Comparison of ENCODE assay signal across 21 mouse cellular contexts in genomic region chr17:7855851-7856250, GRCm38 (mm10). TPM values are rescaled to one million over a fixed set of nuclear protein-coding genes. Genes with fewer than 3 reads are reported as not detected.
DNase-seq lines count a peak whose midpoint lies in the region; ATAC-seq and TF ChIP-seq lines count a peak whose summit lies in the region.
"Had no signal": no experiment of that assay in that cellular context is flagged by ENCODE, and none has a peak within 500 bp of the region (broad histone marks: within the 10 kb centered on the region; RNA-seq: fewer than 3 reads in every experiment).

No protein-coding gene starts in this region.

- peaks cover 8 to 13% of the 10 kb centered on the region in 2 experiments; a peak in 3 of 4 replicates for H3K4me1 ChIP-seq in CH12.LX (ENCODE audit: control insufficient read depth in 1 of 2, insufficient read depth in 2 of 2)
- H3K4me1 ChIP-seq in midbrain, embryonic 15.5 days: 0 out of 2 replicates have a peak, but pooled peaks cover 2% of the 10 kb centered on the region
- H3K4me1 ChIP-seq in neural tube, embryonic 15.5 days: no peaks in the 10 kb centered on the region
- no peaks in the 10 kb centered on the region for H3K4me1 ChIP-seq in hindbrain, embryonic 11.5 days (replicated peaks; ENCODE audit: control insufficient read depth, insufficient read depth, low read length)
- H3K4me1 ChIP-seq: stomach, embryonic 15.5 days had no signal

- H3K4me3 ChIP-seq in CH12.LX (replicated peaks in 1 of 3; ENCODE audit: low read depth in 2 of 3, low read length in 2 of 3, poor library complexity in 1 of 3): no peak overlapping the region
- no peak overlapping the region for H3K4me3 ChIP-seq in midbrain, embryonic 15.5 days
- no peak overlapping the region for H3K4me3 ChIP-seq in neural tube, embryonic 15.5 days (replicated peaks)
- H3K4me3 ChIP-seq in hindbrain, embryonic 11.5 days (ENCODE audit: low read depth, low read length): no peak overlapping the region
- H3K4me3 ChIP-seq: embryonic facial prominence, embryonic 13.5 days; hindbrain, embryonic 10.5 days; limb, embryonic 13.5 days; neural tube, embryonic 12.5 days; stomach, embryonic 15.5 days had no signal

- TF ChIP-seq RAD21 in CH12.LX (IDR thresholded peaks at IDR 0.05; ENCODE audit: low read depth, low read length): no peak

- WGBS in midbrain, embryonic 15.5 days: 77% methylated on average over 8 of the region's 8 CpGs
- 73% methylated on average over 8 of the region's 8 CpGs for WGBS in neural tube, embryonic 15.5 days
- WGBS in hindbrain, embryonic 11.5 days: 82% methylated on average over 8 of the region's 8 CpGs

- no peak overlapping the region for H3K4me2 ChIP-seq in CH12.LX (ENCODE audit: insufficient read depth, low read depth, poor library complexity, severe bottlenecking)
- H3K4me2 ChIP-seq in midbrain, embryonic 15.5 days: no peak overlapping the region
- H3K4me2 ChIP-seq in neural tube, embryonic 15.5 days: no peak overlapping the region
- no peak overlapping the region for H3K4me2 ChIP-seq in hindbrain, embryonic 11.5 days (replicated peaks; ENCODE audit: low read depth, low read length)
- H3K4me2 ChIP-seq: embryonic facial prominence, embryonic 13.5 days; limb, embryonic 13.5 days; midbrain, embryonic 11.5 days; neural tube, embryonic 12.5 days; stomach, embryonic 15.5 days had no signal

- H3K79me2 ChIP-seq in CH12.LX (replicated peaks; ENCODE audit: control insufficient read depth, extremely low read depth, insufficient read depth, poor library complexity, severe bottlenecking): no peaks in the 10 kb centered on the region

- no peak for TF ChIP-seq POLR2A in CH12.LX (IDR thresholded peaks at IDR 0.05; ENCODE audit: low read depth, low read length)

- peak; percentile 47; the same call in 1 of the 2 replicates for ATAC-seq in common myeloid progenitor, adult 5-6 weeks (replicated peaks; ENCODE audit: low read depth, poor library complexity, severe bottlenecking)
- ATAC-seq in midbrain, embryonic 15.5 days (replicated peaks): no peak
- no peak for ATAC-seq in neural tube, embryonic 15.5 days (ENCODE audit: low FRiP score)
- ATAC-seq in hindbrain, embryonic 11.5 days (ENCODE audit: low FRiP score): no peak
- ATAC-seq: forebrain, embryonic 14.5 days; inflammation-experienced regulatory T-cells, adult 6 months had no signal

- DNase-seq in kidney, postnatal 4 days: peak; percentile 30 to 46
- no peak for DNase-seq in kidney, adult 9 months
- DNase-seq in 3134 (ENCODE audit: extremely low read depth, insufficient read length, low spot score): peak; percentile 67
- DNase-seq in CH12.LX (ENCODE audit: extremely low read depth): peak; percentile 91
- DNase-seq in hindbrain, embryonic 11.5 days (ENCODE audit: low spot score): no peak
- DNase-seq: cerebellum, adult 2 months; gastrocnemius, postnatal 14 days; thymus, postnatal 14 days had no signal

- TF ChIP-seq CTCF in CH12.LX (conservative IDR thresholded peaks at IDR 0.05 in 1 of 2, IDR thresholded peaks at IDR 0.05 in 1 of 2; ENCODE audit: low read depth in 2 of 2, low read length in 2 of 2): no peak

- dilution Hi-C loops in CH12.LX (cut with MboI; ENCODE audit: extremely low pct_ligation_motif_present, extremely low pct_unique_long_range_greater_than_20kb, low sequenced_read_pairs): no loop called here

- no peak overlapping the region for H3K27ac ChIP-seq in CH12.LX (ENCODE audit: insufficient read depth, low read depth)
- no peak overlapping the region for H3K27ac ChIP-seq in midbrain, embryonic 15.5 days
- no peak overlapping the region for H3K27ac ChIP-seq in neural tube, embryonic 15.5 days (replicated peaks)
- H3K27ac ChIP-seq in hindbrain, embryonic 11.5 days (ENCODE audit: low read depth, low read length): no peak overlapping the region
- H3K27ac ChIP-seq: embryonic facial prominence, embryonic 13.5 days; limb, embryonic 13.5 days; neural tube, embryonic 12.5 days; stomach, embryonic 15.5 days had no signal

- in situ Hi-C loops in CH12.LX (cut with MboI; ENCODE audit: low pct_ligation_motif_present, low pct_unique_long_range_greater_than_20kb, low sequenced_read_pairs): no loop called here

- TF ChIP-seq EP300 in CH12.LX (IDR thresholded peaks at IDR 0.05; ENCODE audit: low read length): no peak

- peaks cover 13% of the 10 kb centered on the region for H3K9me3 ChIP-seq in CH12.LX (replicated peaks; ENCODE audit: low read length)
- H3K9me3 ChIP-seq in midbrain, embryonic 15.5 days: no peaks in the 10 kb centered on the region
- no peaks in the 10 kb centered on the region for H3K9me3 ChIP-seq in neural tube, embryonic 15.5 days (replicated peaks)
- no peaks in the 10 kb centered on the region for H3K9me3 ChIP-seq in hindbrain, embryonic 11.5 days (ENCODE audit: control insufficient read depth, low read length)
- H3K9me3 ChIP-seq: embryonic facial prominence, embryonic 13.5 days; hindbrain, embryonic 10.5 days; limb, embryonic 13.5 days; neural tube, embryonic 12.5 days; stomach, embryonic 15.5 days had no signal

- no peak overlapping the region for H3K9ac ChIP-seq in CH12.LX (ENCODE audit: insufficient read depth, low read depth)
- H3K9ac ChIP-seq in midbrain, embryonic 15.5 days: no peak overlapping the region
- H3K9ac ChIP-seq in neural tube, embryonic 15.5 days (replicated peaks): no peak overlapping the region
- no peak overlapping the region for H3K9ac ChIP-seq in hindbrain, embryonic 11.5 days (ENCODE audit: low read depth, low read length)
- H3K9ac ChIP-seq: embryonic facial prominence, embryonic 13.5 days; limb, embryonic 13.5 days; neural tube, embryonic 12.5 days; stomach, embryonic 15.5 days had no signal

- H3K36me3 ChIP-seq in CH12.LX (replicated peaks in 1 of 2; ENCODE audit: control insufficient read depth in 1 of 2, insufficient read depth in 1 of 2, low read length in 1 of 2): no peaks in the 10 kb centered on the region
- no peaks in the 10 kb centered on the region for H3K36me3 ChIP-seq in midbrain, embryonic 15.5 days (replicated peaks)
- H3K36me3 ChIP-seq in neural tube, embryonic 15.5 days: no peaks in the 10 kb centered on the region
- no peaks in the 10 kb centered on the region for H3K36me3 ChIP-seq in hindbrain, embryonic 11.5 days (ENCODE audit: control insufficient read depth, insufficient read depth, low read length)
- H3K36me3 ChIP-seq: embryonic facial prominence, embryonic 13.5 days; G1E; hindbrain, embryonic 10.5 days; limb, embryonic 13.5 days; neural tube, embryonic 12.5 days; stomach, embryonic 15.5 days had no signal

- no peaks in the 10 kb centered on the region for H3K27me3 ChIP-seq in CH12.LX (replicated peaks)
- H3K27me3 ChIP-seq in midbrain, embryonic 15.5 days (replicated peaks): no peaks in the 10 kb centered on the region
- H3K27me3 ChIP-seq in neural tube, embryonic 15.5 days (replicated peaks): no peaks in the 10 kb centered on the region
- no peaks in the 10 kb centered on the region for H3K27me3 ChIP-seq in hindbrain, embryonic 11.5 days (ENCODE audit: control insufficient read depth, insufficient read depth, low read length)
- H3K27me3 ChIP-seq: embryonic facial prominence, embryonic 13.5 days; limb, embryonic 13.5 days; neural tube, embryonic 12.5 days; stomach, embryonic 15.5 days had no signal

TF ChIP-seq in CH12.LX, 34 proteins besides CTCF, POLR2A, EP300 and RAD21:
- no peak for TF ChIP-seq IRF4 (IDR thresholded peaks at IDR 0.05; ENCODE audit: low read depth, low read length)

RNA-seq across cellular contexts. Expression of gene Fndc1, which starts 28.7 kb away (rescaled TPM):
- total RNA-seq in CH12.LX (2012; rRNA removed): 0.17 and 0.25 TPM in 2 replicates
- total RNA-seq in CH12.LX (2014; rRNA removed): 0.05 and 0.34 TPM in 2 replicates
- 0.14 TPM in 1 of 2 replicates, not detected in the other for polyA plus RNA-seq in CH12.LX (2012; ENCODE audit: insufficient read length, low read depth)
- not detected in 2 replicates for total RNA-seq in common myeloid progenitor, adult 5-6 weeks (2017)
- polyA plus RNA-seq in midbrain, embryonic 15.5 days (2015; fragmentation: Nextera tagmentation; extraction: Ambion mirVana): 6.9 TPM in 2 replicates
- 12.9 and 13.8 TPM in 2 replicates for polyA plus RNA-seq in neural tube, embryonic 15.5 days (2015; fragmentation: Nextera tagmentation; extraction: Ambion mirVana)
- 0.84 and 1.2 TPM in 2 replicates for polyA plus RNA-seq in hindbrain, embryonic 11.5 days (2014; fragmentation: Nextera tagmentation; extraction: Ambion mirVana)
- total RNA-seq: monocyte, adult 5-6 weeks had no signal
- polyA plus RNA-seq: G1E; inflammation-experienced regulatory T-cells, adult 6 months had no signal

Comparison
In these comparisons a context has a peak if more than half of its experiments do, and no peak if none do; other contexts are left out.
1. DNase-seq: peak in kidney, postnatal 4 days (2 of 2), 3134 (single experiment) and CH12.LX (single experiment); none in kidney, adult 9 months (single experiment) and hindbrain, embryonic 11.5 days (single experiment).